Mouse (Mus musculus) embryonic facial prominence, embryonic 12.5 days (tissue): Measurements from ENCODE around the gene Gm3755. TPM values are rescaled to one million over a fixed set of nuclear protein-coding genes. Genes with fewer than 3 reads are reported as not detected.
"Not testable (repeated sequence)": the region's sequence is repeated elsewhere in the genome, so short reads cannot be mapped to it uniquely, and the experiment has no call there.

Source experiments
- ATAC-seq: fragments of 200-750 bp; cut with Nextera tagmentation; 2 replicates; pipeline ENCODE4 v1.8.0; 2017; ENCODE audit not compliant: insufficient number of reproducible peaks, insufficient read depth, low FRiP score, low TSS enrichment
- H3K27ac ChIP-seq: fragments of 300-500 bp; sonication (generic); 2 replicates; pipeline ENCODE4 v1.5.1; 2016; ENCODE audit warnings: mild to moderate bottlenecking
- H3K27me3 ChIP-seq: fragments of 300-500 bp; sonication (generic); 2 replicates; pipeline ENCODE4 v1.6.1; 2016; ENCODE audit warnings: mild to moderate bottlenecking, moderate library complexity
- H3K36me3 ChIP-seq: fragments of 300-500 bp; sonication (generic); 2 replicates; pipeline ENCODE4 v1.6.1; 2016; ENCODE audit warnings: mild to moderate bottlenecking
- H3K4me1 ChIP-seq: fragments of 300-500 bp; sonication (generic); 2 replicates; pipeline ENCODE4 v1.6.1; 2016
- H3K4me2 ChIP-seq: fragments of 300-500 bp; sonication (generic); replicated peaks from 2 replicates; pipeline ENCODE4 v1.6.1; 2016; ENCODE audit warnings: mild to moderate bottlenecking, moderate library complexity
- H3K4me3 ChIP-seq: fragments of 300-500 bp; sonication (generic); 2 replicates; pipeline ENCODE4 v1.5.1; 2016; ENCODE audit warnings: mild to moderate bottlenecking
- H3K9ac ChIP-seq: fragments of 300-500 bp; sonication (generic); 2 replicates; pipeline ENCODE4 v1.6.1; 2016; ENCODE audit warnings: mild to moderate bottlenecking, moderate library complexity
- H3K9me3 ChIP-seq: fragments of 300-500 bp; sonication (generic); 2 replicates; pipeline ENCODE4 v1.6.1; 2016; ENCODE audit warnings: mild to moderate bottlenecking, moderate library complexity
- WGBS: fragments of 180-500 bp; shearing (Covaris S2); methylation state at CpG from one replicate; pipeline ENCODE4 v1.1.7; 2016; 5-methylcytosine and 5-hydroxymethylcytosine counted together
- polyA plus RNA-seq: library from polyadenylated mRNA; unstranded; fragments of >200 nt; fragmentation: Nextera tagmentation; extraction: Ambion mirVana; gene quantifications from 2 replicates; pipeline ENCODE4 v1.2.1, GENCODE M21; 2016

Gm3755 gene
- polyA plus RNA-seq: not detected in 2 replicates

- H3K4me3 ChIP-seq, H3K36me3 ChIP-seq, H3K4me1 ChIP-seq, H3K9ac ChIP-seq, H3K27me3 ChIP-seq, ATAC-seq, H3K4me2 ChIP-seq, H3K27ac ChIP-seq, H3K9me3 ChIP-seq: not testable (repeated sequence)
- WGBS: no CpG with 5 or more reads among the region's 2 CpGs
These were observed at the start of gene Gm3755 for GRCm38 (mm10) chr14:7450817-7451216. TSS of gene Gm3755 (minus strand) at chr14:7450917.

- not testable (repeated sequence) for ATAC-seq, H3K4me1 ChIP-seq, H3K36me3 ChIP-seq, H3K27ac ChIP-seq, H3K9me3 ChIP-seq, H3K27me3 ChIP-seq
- Histone ChIP-seq H3K4me3 (peak overlapping the region; percentile 38), H3K9ac (0 out of 2 replicates have a peak overlapping the region, but pooled peaks have one; percentile 19), H3K4me2 (peak overlapping the region; percentile 56)
- under 1% methylated on average over 9 of the region's 18 CpGs for whole genome bisulfite sequencing
These were observed 38.0 kb upstream of the Gm3755 start for GRCm38 (mm10) chr14:7488731-7489130.

- H3K27me3 ChIP-seq, H3K4me3 ChIP-seq, H3K9me3 ChIP-seq, ATAC-seq, H3K4me2 ChIP-seq, H3K27ac ChIP-seq, H3K9ac ChIP-seq, H3K36me3 ChIP-seq, H3K4me1 ChIP-seq: not testable (repeated sequence)
- 79% methylated on average over 1 of the region's 3 CpGs for whole genome bisulfite sequencing
These were observed 32.9 kb upstream of the Gm3755 start, which contains the start of gene Gm3752 for GRCm38 (mm10) chr14:7483662-7484061. TSS of gene Gm3752 (minus strand) at chr14:7483762.

GRCm38 (mm10) chr14:7422496-7422895 is 28.2 kb downstream of the Gm3755 start:
- H3K9me3 ChIP-seq, H3K4me2 ChIP-seq, H3K4me1 ChIP-seq, H3K9ac ChIP-seq, H3K36me3 ChIP-seq, ATAC-seq, H3K27me3 ChIP-seq, H3K27ac ChIP-seq, H3K4me3 ChIP-seq: not testable (repeated sequence)
- 71% methylated on average over 2 of the region's 2 CpGs for WGBS

Other genes starting within 250 kb of the Gm3755 start
- gene Gm3727, start 186.2 kb downstream of the Gm3755 start, polyA plus RNA-seq: not detected in 2 replicates
- 0.94 and 1.7 TPM in 2 replicates for gene Gm3739, start 135.9 kb downstream of the Gm3755 start, polyA plus RNA-seq
- gene Gm5797, start 118.5 kb downstream of the Gm3755 start, polyA plus RNA-seq: not detected in 2 replicates
- gene Gm8374, start 85.8 kb downstream of the Gm3755 start, polyA plus RNA-seq: not detected in 2 replicates
- gene Gm3752, start 32.8 kb upstream of the Gm3755 start, polyA plus RNA-seq: 1.1 and 1.3 TPM in 2 replicates
- gene Gm3558, start 117.6 kb upstream of the Gm3755 start, polyA plus RNA-seq: 0.78 and 1.2 TPM in 2 replicates
- not detected in 2 replicates for gene Gm10338, start 144.7 kb upstream of the Gm3755 start, polyA plus RNA-seq
- gene Gm10128, start 193.1 kb upstream of the Gm3755 start, polyA plus RNA-seq: not detected in 2 replicates